Comparison of ENCODE assay signal across 23 mouse cellular contexts in the genomic region with DNA sequence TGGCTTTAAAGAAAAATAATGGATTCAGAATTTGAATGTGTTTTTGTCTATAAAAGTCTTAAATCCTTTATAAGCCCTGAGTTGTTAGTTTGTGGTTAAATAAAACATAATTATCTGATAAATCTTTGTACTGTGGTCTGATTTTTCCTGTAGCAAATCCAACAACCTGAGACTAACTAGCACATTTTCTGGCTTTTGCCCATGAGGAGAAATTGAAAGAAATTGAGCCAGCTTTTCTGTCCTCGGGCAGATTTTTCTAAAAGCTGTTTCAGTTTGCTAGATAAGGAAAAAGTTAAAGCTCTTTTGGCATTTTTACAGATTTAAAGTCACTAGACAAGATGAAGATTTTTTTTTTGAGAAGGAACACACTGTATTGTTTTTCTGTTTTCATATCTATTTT.
DNase-seq lines count a peak whose midpoint lies in the region; ATAC-seq and TF ChIP-seq lines count a peak whose summit lies in the region.
"Had no signal": no experiment of that assay in that cellular context is flagged by ENCODE, and none has a peak within 500 bp of the region (broad histone marks: within the 10 kb centered on the region; RNA-seq: fewer than 3 reads in every experiment).

No protein-coding gene starts in this region.

- H3K27ac ChIP-seq in forebrain, embryonic 14.5 days (ENCODE audit: low read depth, low read length): no peak overlapping the region
- H3K27ac ChIP-seq in forebrain, embryonic 15.5 days (replicated peaks): no peak overlapping the region
- no peak overlapping the region for H3K27ac ChIP-seq in lung, embryonic 14.5 days (ENCODE audit: low read depth)
- H3K27ac ChIP-seq: embryonic facial prominence, embryonic 12.5 days; forebrain, embryonic 12.5 days; heart, adult 2 months; heart, embryonic 15.5 days; hindbrain, embryonic 10.5 days; hindbrain, embryonic 15.5 days had no signal

- TF ChIP-seq CTCF in lung, embryonic 14.5 days (IDR thresholded peaks at IDR 0.05; ENCODE audit: low read depth): no peak

- no peak overlapping the region for H3K4me2 ChIP-seq in forebrain, embryonic 14.5 days (ENCODE audit: low read length)
- no peak overlapping the region for H3K4me2 ChIP-seq in forebrain, embryonic 15.5 days (replicated peaks)
- H3K4me2 ChIP-seq in lung, embryonic 14.5 days: no peak overlapping the region
- peak overlapping the region; percentile 43 for H3K4me2 ChIP-seq in myocyte (ENCODE audit: low read depth)
- H3K4me2 ChIP-seq: embryonic facial prominence, embryonic 12.5 days; forebrain, embryonic 12.5 days; heart, embryonic 11.5 days; heart, embryonic 15.5 days; hindbrain, embryonic 15.5 days had no signal

- no peak overlapping the region for H3ac ChIP-seq in myocyte (ENCODE audit: control insufficient read depth, insufficient read length)

- no peaks in the 10 kb centered on the region for H3K27me3 ChIP-seq in forebrain, embryonic 14.5 days (replicated peaks; ENCODE audit: control insufficient read depth, insufficient read depth, low read length)
- no peaks in the 10 kb centered on the region for H3K27me3 ChIP-seq in forebrain, embryonic 15.5 days
- no peaks in the 10 kb centered on the region for H3K27me3 ChIP-seq in lung, embryonic 14.5 days (ENCODE audit: insufficient read depth, low read length)
- H3K27me3 ChIP-seq in myocyte (ENCODE audit: control insufficient read depth, insufficient read depth, insufficient read length): no peaks in the 10 kb centered on the region
- H3K27me3 ChIP-seq: embryonic facial prominence, embryonic 12.5 days; forebrain, embryonic 12.5 days; heart, embryonic 15.5 days; hindbrain, embryonic 15.5 days had no signal

- no peaks in the 10 kb centered on the region for H3K79me2 ChIP-seq in myocyte (ENCODE audit: control insufficient read depth, insufficient read depth)

- peak; percentile 3 for DNase-seq in forebrain, embryonic 14.5 days (ENCODE audit: low spot score)
- peak; percentile 9 for DNase-seq in lung, embryonic 14.5 days
- no peak for DNase-seq in lung, postnatal 10 days
- peak; percentile 32 for DNase-seq in brain, adult 2 months (ENCODE audit: low read depth, low spot score)
- no peak for DNase-seq in left cerebral cortex, adult 11 months (ENCODE audit: low spot score)
- DNase-seq: adrenal gland, postnatal 14 days; cerebellum, adult 11 months; cerebellum, adult 8-10 months; embryo, embryonic 11 days; gastrocnemius, postnatal 14 days; heart, adult 2 months; kidney, adult 8-10 months had no signal

- no peak overlapping the region for H3K9ac ChIP-seq in forebrain, embryonic 14.5 days (ENCODE audit: low read length)
- H3K9ac ChIP-seq in forebrain, embryonic 15.5 days (replicated peaks): no peak overlapping the region
- H3K9ac ChIP-seq in lung, embryonic 14.5 days: no peak overlapping the region
- H3K9ac ChIP-seq: embryonic facial prominence, embryonic 12.5 days; forebrain, embryonic 12.5 days; heart, embryonic 15.5 days; hindbrain, embryonic 15.5 days had no signal

- no peak for TF ChIP-seq POLR2A in myocyte (IDR thresholded peaks at IDR 0.05; ENCODE audit: insufficient read length, low read depth)

- H3K4me1 ChIP-seq in forebrain, embryonic 14.5 days (ENCODE audit: control insufficient read depth, insufficient read depth, low read length): no peaks in the 10 kb centered on the region
- H3K4me1 ChIP-seq in forebrain, embryonic 15.5 days: no peaks in the 10 kb centered on the region
- no peaks in the 10 kb centered on the region for H3K4me1 ChIP-seq in lung, embryonic 14.5 days (ENCODE audit: insufficient read depth)
- H3K4me1 ChIP-seq: embryonic facial prominence, embryonic 12.5 days; forebrain, embryonic 12.5 days; heart, embryonic 15.5 days; hindbrain, embryonic 10.5 days; hindbrain, embryonic 15.5 days had no signal

- WGBS in forebrain, embryonic 14.5 days: 80% methylated on average over 1 of the region's 1 CpGs
- WGBS in forebrain, embryonic 15.5 days: 71% methylated on average over 1 of the region's 1 CpGs
- 39% methylated on average over 1 of the region's 1 CpGs for WGBS in lung, embryonic 14.5 days

- no peaks in the 10 kb centered on the region for H3K9me3 ChIP-seq in forebrain, embryonic 14.5 days (replicated peaks; ENCODE audit: control insufficient read depth, low read length)
- no peaks in the 10 kb centered on the region for H3K9me3 ChIP-seq in forebrain, embryonic 15.5 days
- H3K9me3 ChIP-seq in lung, embryonic 14.5 days (ENCODE audit: low read depth, low read length): no peaks in the 10 kb centered on the region
- H3K9me3 ChIP-seq: embryonic facial prominence, embryonic 12.5 days; forebrain, embryonic 12.5 days; G1E; heart, embryonic 15.5 days; hindbrain, embryonic 10.5 days; hindbrain, embryonic 15.5 days had no signal

- H3K36me3 ChIP-seq in forebrain, embryonic 14.5 days (ENCODE audit: control insufficient read depth, insufficient read depth, low read length): no peaks in the 10 kb centered on the region
- no peaks in the 10 kb centered on the region for H3K36me3 ChIP-seq in forebrain, embryonic 15.5 days
- no peaks in the 10 kb centered on the region for H3K36me3 ChIP-seq in lung, embryonic 14.5 days (ENCODE audit: insufficient read depth)
- H3K36me3 ChIP-seq in myocyte (ENCODE audit: control insufficient read depth, insufficient read depth): no peaks in the 10 kb centered on the region
- H3K36me3 ChIP-seq: embryonic facial prominence, embryonic 12.5 days; forebrain, embryonic 12.5 days; G1E; heart, embryonic 15.5 days; hindbrain, embryonic 10.5 days; hindbrain, embryonic 15.5 days had no signal

- ATAC-seq in forebrain, embryonic 14.5 days: no peak
- ATAC-seq in forebrain, embryonic 15.5 days (replicated peaks): no peak
- ATAC-seq in lung, embryonic 14.5 days (ENCODE audit: insufficient read depth): no peak
- ATAC-seq: inflammation-experienced regulatory T-cells, adult 6 months; intestine, postnatal 0 days had no signal

- no peak overlapping the region for H3K4me3 ChIP-seq in forebrain, embryonic 14.5 days (ENCODE audit: low read depth, low read length)
- no peak overlapping the region for H3K4me3 ChIP-seq in forebrain, embryonic 15.5 days
- no peak overlapping the region for H3K4me3 ChIP-seq in lung, embryonic 14.5 days (ENCODE audit: low read depth, low read length)
- H3K4me3 ChIP-seq in myocyte: no peak overlapping the region
- H3K4me3 ChIP-seq: embryonic facial prominence, embryonic 12.5 days; forebrain, embryonic 12.5 days; heart, adult 2 months; heart, embryonic 15.5 days; hindbrain, embryonic 10.5 days; hindbrain, embryonic 15.5 days had no signal

TF ChIP-seq in myocyte, 11 proteins besides CTCF, POLR2A, EP300 and RAD21:
- TF ChIP-seq MYOD1 (IDR thresholded peaks at IDR 0.05; ENCODE audit: control insufficient read depth in 1 of 3, insufficient read length in 2 of 3, low read depth in 2 of 3) (no peak), REST (IDR thresholded peaks at IDR 0.05; ENCODE audit: insufficient read depth, insufficient read length) (no peak), MYOG (IDR thresholded peaks at IDR 0.05; ENCODE audit: control insufficient read depth in 1 of 3, insufficient read depth in 1 of 3, insufficient read length in 2 of 3, low read depth in 2 of 3) (no peak)

Comparison
In these comparisons a context has a peak if more than half of its experiments do, and no peak if none do; other contexts are left out.
1. DNase-seq: peak in forebrain, embryonic 14.5 days (single experiment), lung, embryonic 14.5 days (single experiment) and brain, adult 2 months (single experiment); none in lung, postnatal 10 days (single experiment) and left cerebral cortex, adult 11 months (single experiment).